ENCODE assay signal across 12 mouse cellular contexts in genomic region chr9:87115456-87115931, GRCm38 (mm10). TPM values are rescaled to one million over a fixed set of nuclear protein-coding genes. Genes with fewer than 3 reads are reported as not detected.
DNase-seq lines count a peak whose midpoint lies in the region; ATAC-seq and TF ChIP-seq lines count a peak whose summit lies in the region.
"Had no signal": no experiment of that assay in that cellular context is flagged by ENCODE, and none has a peak within 500 bp of the region (broad histone marks: within the 10 kb centered on the region; RNA-seq: fewer than 3 reads in every experiment).

No protein-coding gene starts in this region.

- H3K27me3 ChIP-seq in hindbrain, postnatal 0 days (ENCODE audit: insufficient read depth, low read length): no peaks in the 10 kb centered on the region
- H3K27me3 ChIP-seq in neural tube, embryonic 12.5 days (replicated peaks): no peaks in the 10 kb centered on the region
- H3K27me3 ChIP-seq in heart, embryonic 11.5 days (ENCODE audit: control insufficient read depth, insufficient read depth, low read length): no peaks in the 10 kb centered on the region

- H3K4me3 ChIP-seq in cortical plate, adult 2 months (ENCODE audit: insufficient read depth, low read length): no peak overlapping the region
- H3K4me3 ChIP-seq in hindbrain, postnatal 0 days (ENCODE audit: low read length): no peak overlapping the region
- no peak overlapping the region for H3K4me3 ChIP-seq in neural tube, embryonic 12.5 days
- H3K4me3 ChIP-seq in heart, embryonic 11.5 days (ENCODE audit: low read depth, low read length): no peak overlapping the region

- H3K4me2 ChIP-seq in hindbrain, postnatal 0 days (ENCODE audit: low read depth, low read length): peak overlapping the region; percentile 17; the same call in 1 of the 2 replicates
- no peak overlapping the region for H3K4me2 ChIP-seq in neural tube, embryonic 12.5 days (replicated peaks)
- H3K4me2 ChIP-seq in heart, embryonic 11.5 days: no peak overlapping the region
- H3K4me2 ChIP-seq: liver, embryonic 11.5 days had no signal

- H3K36me3 ChIP-seq in hindbrain, postnatal 0 days (ENCODE audit: insufficient read depth, low read length): no peaks in the 10 kb centered on the region
- H3K36me3 ChIP-seq in neural tube, embryonic 12.5 days: no peaks in the 10 kb centered on the region
- no peaks in the 10 kb centered on the region for H3K36me3 ChIP-seq in heart, embryonic 11.5 days (ENCODE audit: control insufficient read depth, insufficient read depth, low read length)

- no peak for TF ChIP-seq CTCF in cortical plate, adult 2 months (IDR thresholded peaks at IDR 0.05; ENCODE audit: extremely low read depth, insufficient read depth, low read length)
- TF ChIP-seq CTCF in hindbrain, postnatal 0 days (IDR thresholded peaks at IDR 0.05; ENCODE audit: low read depth): no peak

- peaks cover 3% of the 10 kb centered on the region; the same call in 1 of the 2 replicates for H3K4me1 ChIP-seq in cortical plate, adult 2 months (ENCODE audit: control insufficient read depth, insufficient read depth, low read length)
- no peaks in the 10 kb centered on the region for H3K4me1 ChIP-seq in hindbrain, postnatal 0 days (ENCODE audit: insufficient read depth, low read length)
- H3K4me1 ChIP-seq in neural tube, embryonic 12.5 days: 0 out of 2 replicates have a peak, but pooled peaks cover 5% of the 10 kb centered on the region
- H3K4me1 ChIP-seq in heart, embryonic 11.5 days (ENCODE audit: control insufficient read depth, insufficient read depth, low read length): no peaks in the 10 kb centered on the region

- peak overlapping the region; percentile 72 for H3K27ac ChIP-seq in cortical plate, adult 2 months (ENCODE audit: insufficient read depth, low read length)
- H3K27ac ChIP-seq in hindbrain, postnatal 0 days: peak overlapping the region; percentile 75
- H3K27ac ChIP-seq in neural tube, embryonic 12.5 days: no peak overlapping the region
- H3K27ac ChIP-seq in heart, embryonic 11.5 days (ENCODE audit: low read depth, low read length): no peak overlapping the region

- H3K9ac ChIP-seq in hindbrain, postnatal 0 days (replicated peaks; ENCODE audit: low read length): no peak overlapping the region
- H3K9ac ChIP-seq in neural tube, embryonic 12.5 days: no peak overlapping the region
- no peak overlapping the region for H3K9ac ChIP-seq in heart, embryonic 11.5 days (ENCODE audit: low read depth, low read length)

- WGBS in hindbrain, postnatal 0 days: 10% methylated on average over 6 of the region's 6 CpGs
- 34% methylated on average over 6 of the region's 6 CpGs for WGBS in neural tube, embryonic 12.5 days
- 61% methylated on average over 6 of the region's 6 CpGs for WGBS in heart, embryonic 11.5 days (ENCODE audit: insufficient replicate concordance)

- DNase-seq in layer of hippocampus, postnatal 10 days (ENCODE audit: low spot score in 2 of 2): peak; percentile 10 to 16
- no peak for DNase-seq in layer of hippocampus, postnatal 25 days (ENCODE audit: extremely low spot score in 1 of 2, low spot score in 1 of 2)
- DNase-seq in hindbrain, postnatal 0 days (ENCODE audit: low spot score): peak; percentile 68
- no peak for DNase-seq in urinary bladder, postnatal 10 days (ENCODE audit: low spot score)
- no peak for DNase-seq in testis, postnatal 10 days (ENCODE audit: low spot score)
- DNase-seq: kidney, postnatal 4 days; lung, postnatal 36 days had no signal

- TF ChIP-seq POLR2A in cortical plate, adult 2 months (IDR thresholded peaks at IDR 0.05; ENCODE audit: extremely low read depth, insufficient read depth, low read length): no peak

- H3K9me3 ChIP-seq in hindbrain, postnatal 0 days (ENCODE audit: low read length): no peaks in the 10 kb centered on the region
- H3K9me3 ChIP-seq in neural tube, embryonic 12.5 days: no peaks in the 10 kb centered on the region
- H3K9me3 ChIP-seq in heart, embryonic 11.5 days (replicated peaks; ENCODE audit: control insufficient read depth, low read length): no peaks in the 10 kb centered on the region

- ATAC-seq in hindbrain, postnatal 0 days: peak; percentile 88
- ATAC-seq in neural tube, embryonic 12.5 days (ENCODE audit: low FRiP score, low read depth): peak; percentile 62
- no peak for ATAC-seq in heart, embryonic 11.5 days (replicated peaks; ENCODE audit: insufficient number of reproducible peaks, low FRiP score, low TSS enrichment)

RNA-seq across cellular contexts. Expression of gene Mrap2, which starts 28.6 kb away (rescaled TPM):
- 1 to 10 TPM; 6.0 to 6.4 TPM for total RNA-seq in layer of hippocampus, postnatal 10 days (2021)
- total RNA-seq in layer of hippocampus, postnatal 25 days (2021): 1 to 10 TPM; 2.6 to 4.3 TPM
- polyA plus RNA-seq in cortical plate, adult 2 months (2012; rRNA removed): 3.9 and 4.6 TPM in 2 replicates
- total RNA-seq in hindbrain, postnatal 0 days (2014; rRNA removed): 4.5 and 5.3 TPM in 2 replicates
- 5.3 and 5.6 TPM in 2 replicates for polyA plus RNA-seq in hindbrain, postnatal 0 days (2015; fragmentation: Nextera tagmentation; extraction: Ambion mirVana)
- polyA plus RNA-seq in neural tube, embryonic 12.5 days (2016; fragmentation: Nextera tagmentation; extraction: Ambion mirVana): 0.30 and 0.41 TPM in 2 replicates
- polyA plus RNA-seq in heart, embryonic 11.5 days (2014; fragmentation: Nextera tagmentation; extraction: Ambion mirVana): not detected in 2 replicates
- polyA plus RNA-seq: liver, embryonic 11.5 days; stomach, embryonic 14.5 days had no signal

Comparison
In these comparisons a context has a peak if more than half of its experiments do, and no peak if none do; other contexts are left out.
1. DNase-seq: peak in layer of hippocampus, postnatal 10 days (2 of 2) and hindbrain, postnatal 0 days (single experiment); none in layer of hippocampus, postnatal 25 days (0 of 2), urinary bladder, postnatal 10 days (single experiment) and testis, postnatal 10 days (single experiment).
2. H3K27ac ChIP-seq: peak in cortical plate, adult 2 months (single experiment) and hindbrain, postnatal 0 days (single experiment); none in neural tube, embryonic 12.5 days (single experiment) and heart, embryonic 11.5 days (single experiment).